Mouse (Mus musculus) naive thymus-derived CD4-positive, alpha-beta T cell, adult 5 months (primary cell): Measurements from ENCODE around the gene Slc24a3. TPM values are rescaled to one million over a fixed set of nuclear protein-coding genes. Genes with fewer than 3 reads are reported as not detected.

Source experiments
- polyA plus RNA-seq: library from polyadenylated mRNA; unstranded; fragments of 100-300 nt; shearing (Covaris generic); gene quantifications from one replicate; pipeline ENCODE4 v1.2.1, GENCODE M21; 2017

Slc24a3 gene
- polyA plus RNA-seq: 0.58 TPM

GRCm38 (mm10) chr2:145167664-145168360 is at the start of gene Slc24a3:
Slc24a3 (plus strand) TSS chr2:145167754.

GRCm38 (mm10) chr2:145675142-145675755 is 507.7 kb downstream of the Slc24a3 start, which contains the start of gene Rin2:
Rin2 (plus strand) TSS chr2:145675215.

